Mouse (Mus musculus) naive thymus-derived CD4-positive, alpha-beta T cell, adult 2 months (primary cell): ENCODE results near the gene Pcnx.
"Not testable (repeated sequence)": the region's sequence is repeated elsewhere in the genome, so short reads cannot be mapped to it uniquely, and the experiment has no call there.

Experiments
- DNase-seq: peaks from one replicate; pipeline ENCODE4 v3.0.0-alpha.2; 2011; ENCODE audit warnings: low read depth

Pcnx gene

DNA sequence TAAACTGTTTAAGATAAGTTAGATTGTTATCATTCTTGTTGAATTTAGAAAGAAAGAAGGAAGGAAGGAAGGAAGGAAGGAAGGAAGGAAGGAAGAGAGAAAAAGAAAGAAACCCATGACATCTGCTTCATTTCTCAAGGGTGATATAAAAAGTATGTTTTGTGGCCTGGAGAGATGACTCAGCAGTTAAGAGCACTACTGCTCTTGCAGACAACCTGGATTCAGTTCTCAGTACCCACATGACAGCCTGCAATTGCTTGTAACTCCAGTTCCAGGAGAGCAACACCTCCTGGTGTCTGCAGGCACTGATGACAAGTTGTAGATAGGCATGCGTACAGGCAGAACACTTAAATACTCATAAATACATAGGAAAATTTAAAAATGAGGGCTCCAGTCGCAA lies 105.6 kb downstream of the Pcnx start:
- no peak for DNase-seq

DNA sequence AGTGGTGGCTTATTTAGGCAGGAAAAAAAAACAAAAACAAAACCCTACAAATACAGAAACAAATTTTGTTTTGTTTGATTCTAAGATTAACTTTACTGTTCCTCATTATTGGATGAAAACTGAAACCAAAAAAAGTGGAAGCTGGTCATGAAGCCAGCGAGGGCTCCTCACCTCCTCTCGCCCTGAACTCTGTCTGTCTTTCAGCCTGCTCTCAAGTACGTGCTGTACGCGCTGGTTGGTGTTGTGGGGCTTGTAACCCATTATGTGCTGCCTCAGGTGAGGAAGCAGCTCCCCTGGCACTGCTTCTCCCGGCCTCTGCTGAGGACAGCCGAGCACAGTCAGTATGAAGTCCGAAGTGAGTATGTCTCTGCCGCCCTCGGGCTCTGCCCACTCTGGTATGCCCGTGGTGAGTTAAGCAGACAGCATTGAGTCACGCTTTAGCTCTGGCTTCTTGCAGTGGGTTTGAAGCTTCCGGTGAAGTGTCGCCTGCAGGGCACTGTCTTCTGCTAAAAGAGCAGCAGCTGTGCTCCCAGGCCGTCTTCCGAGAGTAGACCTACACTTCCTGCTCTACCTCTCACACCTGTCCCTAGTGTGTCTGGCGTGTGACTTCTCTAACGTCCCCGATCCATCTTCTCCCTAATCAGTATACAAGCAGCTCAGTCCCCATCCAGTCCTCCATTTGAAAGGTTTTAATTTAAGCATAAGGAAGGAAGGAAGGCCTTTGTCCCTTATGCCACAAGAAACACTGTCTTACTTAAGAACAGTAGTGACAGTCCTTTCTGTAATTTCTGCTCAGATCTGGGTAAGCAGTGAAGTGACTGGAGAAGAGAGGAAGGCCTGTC lies 111.4 kb downstream of the Pcnx start:
- DNase-seq: peak; percentile 69

DNA sequence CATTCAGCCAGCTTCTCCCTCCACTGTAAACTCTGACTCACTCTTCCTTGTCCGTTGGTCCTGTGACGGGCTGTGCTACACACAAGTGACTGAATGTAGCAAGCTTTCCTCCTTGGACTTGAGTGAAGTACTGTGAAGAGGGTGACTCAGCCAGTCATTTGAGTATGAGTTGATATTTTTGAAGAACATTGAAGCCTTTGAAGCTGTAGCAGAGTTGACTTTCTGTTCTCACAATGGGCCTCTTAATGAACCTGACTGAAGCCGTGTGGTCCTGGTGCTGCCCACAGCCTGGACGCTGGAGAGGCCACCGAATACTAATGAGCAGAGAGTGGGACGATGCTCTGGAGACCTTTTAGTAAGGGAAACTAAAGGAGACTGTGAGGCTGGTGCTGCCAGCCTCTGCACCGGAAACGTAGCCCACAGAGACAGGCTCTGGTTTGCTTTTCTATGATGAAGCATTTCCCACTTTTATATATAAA lies 112.1 kb downstream of the Pcnx start:
- no peak for DNase-seq

DNA sequence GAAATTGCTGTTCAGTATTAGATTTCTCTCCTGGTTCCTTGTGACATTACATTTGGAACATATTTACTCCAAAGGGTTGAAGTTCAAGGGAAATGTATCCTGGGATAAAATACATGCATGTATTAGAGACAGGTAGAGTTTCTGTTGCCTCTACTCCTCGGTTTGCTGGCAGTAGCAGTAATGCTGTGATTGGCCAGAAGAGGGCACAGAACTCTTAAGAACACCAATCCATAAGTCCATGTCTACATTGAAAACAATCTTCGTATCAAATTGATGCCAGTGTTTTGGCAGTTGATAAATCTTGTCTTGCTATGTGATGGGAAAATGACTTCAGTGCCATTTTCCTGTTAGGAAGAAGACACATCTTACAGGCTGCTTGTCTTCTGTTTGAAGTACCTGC lies 115.0 kb downstream of the Pcnx start:
- DNase-seq: peak; percentile 50

DNA sequence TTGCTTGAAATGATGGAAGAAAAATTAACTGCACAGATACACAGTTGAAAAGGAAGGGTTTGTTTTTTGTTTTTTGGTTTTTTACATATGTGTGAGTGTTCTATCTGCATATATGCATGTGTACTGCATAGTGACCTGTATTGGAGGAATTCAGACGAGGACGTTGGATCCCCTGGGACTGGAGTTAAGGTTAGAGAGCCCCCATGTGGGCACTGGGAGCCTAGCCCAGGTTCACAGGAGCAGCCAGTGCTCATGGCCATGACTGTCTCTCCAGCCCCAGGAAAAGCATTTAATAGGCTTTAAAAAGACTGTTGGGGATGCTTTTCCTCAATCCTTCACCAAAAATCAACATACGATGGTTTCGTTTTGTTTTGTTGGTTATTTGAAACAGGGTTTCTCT lies 117.5 kb downstream of the Pcnx start:
- DNase-seq: no peak

DNA sequence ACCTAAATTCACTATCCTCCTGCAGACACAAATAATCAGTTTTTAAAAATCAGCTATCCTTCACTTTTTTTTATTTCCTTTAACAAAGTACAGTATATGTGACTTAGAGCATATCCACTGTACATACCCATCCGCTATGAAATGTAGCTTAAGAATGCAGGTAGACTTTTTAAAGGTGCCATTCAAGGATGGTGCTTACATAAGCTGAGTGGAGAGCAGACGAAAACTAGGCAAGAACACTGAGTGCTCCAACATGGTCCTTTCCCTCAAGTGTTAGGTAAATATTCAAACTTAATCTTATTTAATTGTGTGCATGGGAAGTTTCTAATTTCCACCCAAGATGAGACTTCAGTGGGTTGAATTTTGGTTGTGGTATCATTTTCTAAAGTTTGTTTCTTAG lies 119.5 kb downstream of the Pcnx start:
- DNase-seq: no peak

DNA sequence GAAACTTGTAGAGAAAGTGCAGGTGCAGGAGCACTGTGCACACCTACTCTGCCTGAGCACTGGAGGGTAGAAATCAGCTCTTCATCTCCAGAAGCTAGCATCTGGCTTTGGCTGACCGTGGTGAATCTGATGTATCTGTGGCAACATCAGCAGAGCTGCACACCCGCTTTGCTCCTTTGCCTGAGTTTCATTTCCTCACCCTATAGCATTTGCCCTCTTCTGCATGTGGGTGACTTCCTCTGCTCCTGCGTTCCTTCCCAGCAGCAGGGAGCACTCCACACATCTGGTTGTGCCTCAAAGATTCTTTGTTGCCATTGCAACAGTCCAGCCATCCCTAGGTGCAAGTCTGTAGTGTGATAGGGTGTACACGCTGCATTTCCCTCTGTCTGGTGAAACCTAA lies 132.3 kb downstream of the Pcnx start:
- no peak for DNase-seq

DNA sequence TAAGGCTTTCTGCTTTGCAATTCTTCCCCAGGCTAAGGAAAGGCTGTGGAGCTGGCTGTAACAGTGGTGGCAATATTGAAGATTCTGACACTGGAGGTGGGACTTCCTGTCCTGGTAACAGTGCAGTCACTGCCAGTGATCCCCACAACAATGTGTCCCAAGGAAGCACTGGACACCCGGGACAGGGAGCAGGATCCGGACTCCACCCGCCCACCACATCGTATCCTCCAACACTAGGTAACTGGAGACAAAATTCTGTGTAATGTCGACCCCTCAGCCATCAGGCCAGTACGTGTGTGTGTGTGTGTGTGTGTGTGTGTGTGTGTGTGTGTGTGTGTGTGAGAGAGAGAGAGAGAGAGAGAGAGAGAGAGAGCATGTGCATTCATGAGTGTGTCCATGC lies 133.2 kb downstream of the Pcnx start:
- DNase-seq: no peak

DNA sequence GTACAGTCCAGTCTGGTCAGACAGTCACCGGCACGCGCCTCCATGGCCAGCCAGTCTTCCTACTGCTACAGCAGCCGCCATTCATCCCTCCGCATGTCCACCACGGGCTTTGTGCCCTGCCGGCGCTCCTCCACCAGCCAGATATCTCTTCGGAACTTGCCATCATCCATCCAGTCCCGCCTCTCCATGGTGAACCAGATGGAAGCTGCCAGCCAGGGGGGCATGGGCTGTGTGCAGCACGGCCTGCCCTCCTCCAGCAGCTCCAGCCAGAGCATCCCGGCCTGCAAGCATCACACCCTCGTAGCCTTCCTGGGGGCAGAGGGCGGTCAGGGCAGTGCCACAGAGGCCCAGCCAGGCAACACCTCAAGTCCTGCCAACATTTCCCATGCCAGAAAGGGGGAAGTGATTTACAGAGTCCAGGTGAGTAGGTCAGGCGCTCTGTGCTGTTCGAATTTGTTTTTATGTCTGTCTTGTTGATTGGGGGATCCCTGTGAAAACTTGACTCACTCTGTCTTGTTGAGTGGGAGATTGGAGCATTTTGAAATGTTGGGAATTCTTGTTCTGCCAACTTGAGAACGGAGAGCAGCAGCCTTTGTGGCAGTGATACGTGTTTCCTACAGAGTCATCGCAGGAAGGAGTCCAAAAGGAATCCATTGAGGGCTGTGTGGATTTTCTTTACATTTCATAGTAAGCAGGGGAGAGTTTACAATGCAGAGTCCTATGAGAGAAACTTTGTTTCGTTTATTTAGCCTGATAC lies 135.3 kb downstream of the Pcnx start:
- no peak for DNase-seq

DNA sequence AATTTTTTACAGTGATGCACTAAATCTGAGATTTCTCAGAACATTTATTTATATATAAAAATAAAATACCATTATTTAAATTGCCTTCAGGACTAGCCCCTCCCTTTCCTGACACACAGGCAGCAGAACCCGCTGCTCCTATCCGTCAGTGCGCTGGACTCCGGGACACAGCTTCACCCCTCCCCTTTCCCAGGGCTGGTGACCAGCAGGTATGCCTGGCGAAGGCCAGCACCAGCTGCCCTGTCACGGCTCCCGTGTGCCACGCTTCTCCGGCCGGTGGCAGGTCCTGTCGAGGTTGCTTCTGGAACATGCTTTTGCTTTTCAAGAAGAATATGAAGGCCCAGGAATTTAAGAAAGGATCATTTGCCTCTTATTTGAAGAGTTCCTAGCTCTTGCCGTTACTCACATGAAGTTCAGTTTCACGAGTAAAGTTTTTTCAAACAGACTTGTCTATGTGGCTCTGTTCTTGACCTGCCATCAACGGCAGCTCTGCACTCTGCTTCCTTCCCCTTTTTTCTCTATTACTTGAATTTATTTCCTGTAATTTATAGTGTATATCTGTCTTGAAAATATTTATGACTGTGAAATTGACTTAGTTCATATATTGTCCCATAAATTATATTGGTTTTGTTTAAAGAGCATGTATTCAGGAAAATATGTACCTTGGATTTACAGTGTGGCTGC lies 137.0 kb downstream of the Pcnx start:
- no peak for DNase-seq

DNA sequence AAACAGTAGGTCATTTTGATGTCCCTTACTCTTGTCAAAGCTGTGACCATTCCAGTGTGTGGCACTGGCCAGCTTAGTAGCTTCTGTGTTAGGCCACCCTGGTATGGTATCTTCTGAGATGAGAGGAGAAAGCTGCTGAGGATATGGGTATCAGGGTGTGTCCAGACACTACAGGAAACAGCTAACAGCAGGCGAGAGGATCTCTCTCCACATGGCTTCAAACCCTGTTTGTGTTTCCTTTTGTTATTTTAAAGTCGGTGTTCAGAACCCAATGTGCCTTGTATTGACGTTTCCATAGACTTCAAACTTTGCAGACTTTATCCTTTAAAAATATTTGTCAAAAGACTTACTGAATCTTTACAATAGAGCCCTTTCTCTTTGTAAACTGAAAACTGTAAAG lies 137.7 kb downstream of the Pcnx start:
- peak; percentile 7 for DNase-seq

DNA sequence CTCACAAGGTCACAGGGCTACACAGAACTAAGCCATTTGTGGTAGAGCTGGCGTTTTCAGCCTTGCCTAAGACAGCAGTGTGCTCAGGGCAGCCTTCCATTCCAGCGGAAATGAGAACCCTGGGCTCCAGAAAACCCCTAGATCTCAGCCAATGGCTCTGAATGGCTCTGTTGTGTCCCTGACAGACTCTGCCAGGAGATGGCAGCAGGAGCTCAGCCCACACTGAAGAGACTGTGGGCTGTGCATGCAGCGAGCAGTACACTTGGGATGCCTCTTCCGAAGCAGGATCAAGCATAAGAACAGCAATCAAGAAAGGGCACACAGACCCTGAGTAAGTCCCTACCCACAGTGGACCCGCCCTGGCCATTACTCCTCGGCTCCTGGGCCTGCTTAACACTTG lies 142.9 kb downstream of the Pcnx start:
- DNase-seq: not testable (repeated sequence)

DNA sequence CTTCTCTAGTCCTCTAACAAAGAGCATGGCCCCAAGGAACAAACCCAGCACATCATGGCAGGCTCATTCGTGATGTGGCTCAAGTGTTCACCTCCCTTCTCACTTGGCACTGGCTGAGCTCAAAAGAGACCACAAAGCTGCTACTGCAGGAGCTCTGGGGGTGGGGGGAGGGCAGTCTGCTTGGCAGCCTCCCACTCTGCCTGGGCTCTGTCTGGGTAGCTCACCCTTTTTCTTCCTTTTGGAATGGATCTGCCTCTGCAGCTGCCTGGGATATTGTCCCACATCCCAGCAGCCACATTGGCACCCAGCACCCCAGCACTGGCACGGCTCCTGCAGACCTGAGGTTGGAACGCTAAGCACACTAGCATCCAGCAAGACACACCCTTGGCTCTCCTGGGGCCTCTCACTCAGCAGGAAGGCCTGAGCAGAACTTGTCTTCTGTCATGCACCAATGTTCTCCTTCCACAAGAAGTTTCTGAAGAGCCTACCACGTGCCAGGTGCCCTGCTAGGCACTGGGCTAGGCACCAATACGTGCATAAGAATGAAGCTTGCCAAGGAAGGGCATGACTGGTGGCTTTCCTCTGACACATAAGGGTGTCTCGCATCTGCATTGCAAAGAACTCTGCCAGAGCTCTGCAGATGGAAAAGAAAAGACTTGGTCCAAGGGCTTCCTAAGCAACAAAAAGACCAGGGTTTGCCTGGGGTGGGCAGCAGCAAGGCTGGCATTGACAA lies 166.2 kb downstream of the Pcnx start:
- DNase-seq: not testable (repeated sequence)

DNA sequence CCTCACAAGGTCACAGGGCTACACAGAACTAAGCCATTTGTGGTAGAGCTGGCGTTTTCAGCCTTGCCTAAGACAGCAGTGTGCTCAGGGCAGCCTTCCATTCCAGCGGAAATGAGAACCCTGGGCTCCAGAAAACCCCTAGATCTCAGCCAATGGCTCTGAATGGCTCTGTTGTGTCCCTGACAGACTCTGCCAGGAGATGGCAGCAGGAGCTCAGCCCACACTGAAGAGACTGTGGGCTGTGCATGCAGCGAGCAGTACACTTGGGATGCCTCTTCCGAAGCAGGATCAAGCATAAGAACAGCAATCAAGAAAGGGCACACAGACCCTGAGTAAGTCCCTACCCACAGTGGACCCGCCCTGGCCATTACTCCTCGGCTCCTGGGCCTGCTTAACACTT lies 173.7 kb downstream of the Pcnx start:
- not testable (repeated sequence) for DNase-seq

DNA sequence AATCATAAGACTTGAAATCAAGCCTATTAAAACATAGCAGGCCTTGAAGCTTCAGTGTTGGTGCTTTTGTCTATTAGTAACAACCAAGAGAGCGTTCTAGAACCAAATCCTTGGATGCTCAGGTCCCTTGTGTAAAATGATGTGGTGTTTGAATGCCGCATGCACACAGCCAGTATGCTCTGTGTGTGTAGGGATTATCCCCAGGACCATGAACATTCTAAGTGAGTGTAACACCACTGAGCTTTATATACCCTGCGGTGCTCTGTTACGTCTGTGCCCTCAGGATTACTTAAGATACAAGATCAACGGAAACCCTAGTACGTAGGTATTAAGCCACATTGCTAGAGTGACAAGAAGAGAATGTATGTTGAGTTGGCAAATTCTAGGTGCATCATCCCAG lies 174.2 kb downstream of the Pcnx start:
- not testable (repeated sequence) for DNase-seq

DNA sequence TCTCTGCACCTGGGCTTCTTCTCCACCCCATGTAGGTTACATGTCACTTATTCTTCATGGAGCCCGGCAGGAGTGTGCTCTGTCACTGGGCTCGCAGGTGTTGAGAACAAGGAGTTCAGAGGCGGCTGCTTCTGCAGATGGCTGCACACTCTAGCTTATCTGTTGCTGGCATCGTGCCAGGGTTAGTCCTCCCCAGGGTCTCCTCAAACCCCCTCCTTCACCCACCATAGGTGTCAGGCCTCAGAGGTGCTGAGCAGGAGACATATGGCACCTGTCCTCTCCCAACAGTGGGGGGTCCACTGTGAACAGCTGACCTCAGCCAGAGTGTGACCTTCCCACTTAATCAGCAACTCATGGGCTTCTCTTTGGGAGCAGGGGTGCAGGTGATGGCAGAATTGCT lies 184.3 kb downstream of the Pcnx start:
- DNase-seq: not testable (repeated sequence)
